Mouse (Mus musculus) left cerebral cortex, adult 18-20 months (tissue): ENCODE measurements at regions not wholly inside any gene's neighbourhood (a gene's known extent, or its start where the extent isn't known, plus 50 kb on each side); places are given as distances from the start of the nearest gene placed in this dataset.
A peak's percentile ranks its signal among the peaks of the same experiment; 100 is the strongest.

ENCODE experiments used
- DNase-seq, 2 experiments: peaks; one replicate each; pipeline ENCODE4 v3.0.0; 2021 to 2022; ENCODE audit warnings: low spot score in 2 of 2, mixed read lengths in 1 of 2

DNA sequence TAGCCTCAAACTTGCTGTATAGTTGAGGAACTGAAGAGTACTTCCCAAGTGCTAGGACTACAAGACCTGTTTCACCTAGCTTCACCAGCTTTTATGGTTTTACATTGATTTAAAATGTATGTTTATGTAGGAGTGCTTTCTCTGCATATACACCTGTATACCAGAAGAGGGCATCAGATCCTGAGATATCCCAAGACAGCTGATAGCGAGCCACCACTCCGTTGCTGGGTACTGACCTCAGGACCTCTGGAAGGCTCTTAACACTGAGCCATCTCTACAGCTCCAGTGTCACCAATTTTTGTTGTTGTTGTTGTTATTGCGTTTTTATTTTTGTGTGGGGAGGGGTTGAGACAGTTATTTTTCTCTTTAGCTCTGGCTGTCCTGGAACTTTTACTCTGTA lies 55.9 kb upstream of the Ddx3x start:
- DNase-seq, result no peak

DNA sequence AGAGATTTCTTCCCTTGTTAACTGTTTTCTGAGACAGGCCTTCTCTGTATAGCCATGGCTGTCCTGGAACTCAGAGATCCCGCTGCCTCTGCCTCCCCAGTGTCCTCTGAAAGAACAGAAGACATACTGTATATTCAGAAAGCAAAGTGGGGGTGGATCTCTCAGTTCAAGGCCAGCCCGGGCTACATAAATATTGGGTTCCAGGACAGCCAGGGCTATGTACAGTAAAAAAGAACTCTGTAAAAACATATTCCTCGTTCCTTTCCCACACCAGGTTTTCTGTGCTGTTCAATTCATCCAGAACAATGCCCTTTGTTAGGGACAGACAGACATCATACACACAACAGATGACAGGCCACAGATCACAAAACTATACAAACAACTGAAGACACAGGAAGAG lies 54.3 kb upstream of the Ddx3x start:
- DNase-seq, result no peak

DNA sequence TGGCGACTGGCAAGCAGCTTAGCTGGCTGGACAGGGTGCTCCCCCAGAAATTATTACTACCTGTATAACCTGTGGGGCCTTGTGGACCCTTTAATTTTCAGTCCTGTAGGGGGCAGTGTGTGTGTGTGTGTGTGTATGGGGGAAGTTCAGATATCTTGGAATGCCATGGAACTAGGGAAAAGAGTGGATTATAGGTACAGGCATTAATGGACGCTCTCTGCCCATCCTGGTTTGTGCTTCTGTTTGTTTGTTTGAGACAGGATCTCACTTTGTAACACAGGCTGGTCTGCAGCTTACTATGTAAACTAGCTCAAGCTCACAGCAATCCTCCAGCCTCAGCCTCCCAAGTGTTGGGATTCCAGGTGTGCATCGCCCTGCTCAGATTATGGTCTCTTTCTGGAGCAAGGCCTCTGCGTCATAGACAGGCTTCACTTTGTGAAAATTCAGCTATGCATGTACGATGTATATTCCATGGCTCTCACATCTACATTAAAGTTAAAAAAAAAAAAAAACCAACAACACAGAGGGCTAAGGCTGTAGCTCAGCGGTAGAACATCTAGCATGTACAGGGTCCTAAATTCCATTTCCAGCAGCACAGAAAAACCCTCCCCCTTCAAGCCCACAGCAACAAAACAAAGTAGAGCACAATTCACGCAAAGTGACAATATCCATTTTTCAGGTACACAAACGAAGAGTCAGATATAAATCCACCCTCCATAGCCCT lies 50.7 kb upstream of the Ddx3x start:
- peak in 1 of 2 experiments; percentile 51 for DNase-seq

DNA sequence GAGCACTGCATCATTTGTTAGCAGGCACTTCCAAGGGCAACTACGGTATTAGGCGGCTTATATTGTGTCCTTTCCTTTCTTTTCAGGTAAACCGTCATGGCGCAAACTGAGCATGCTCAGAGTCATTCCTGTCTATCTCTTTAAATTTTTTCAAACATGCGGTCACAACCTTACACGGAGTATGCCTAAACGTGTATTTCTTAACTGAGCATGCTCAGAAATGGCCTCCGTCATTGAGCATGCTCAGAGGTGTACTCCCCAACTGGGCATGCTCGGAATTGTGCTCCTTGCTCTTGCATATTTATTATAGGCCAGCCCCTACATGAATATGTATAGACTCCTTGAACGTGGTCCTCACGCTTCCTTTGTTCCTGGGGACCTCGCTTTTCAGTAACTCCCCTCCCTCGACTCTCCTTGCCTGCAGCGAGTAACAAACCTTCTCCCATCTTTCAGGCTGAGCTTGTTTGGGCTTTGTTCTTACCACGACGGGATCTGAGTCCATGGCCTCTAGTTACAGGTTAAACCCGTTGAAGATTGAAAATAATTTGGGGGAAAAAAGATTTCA lies 50.1 kb upstream of the Ddx3x start:
- peak; percentile 66 to 84 for DNase-seq
